Mouse (Mus musculus) testis, adult 2 months (tissue): ENCODE measurements at regions not wholly inside any gene's neighbourhood (a gene's known extent, or its start where the extent isn't known, plus 50 kb on each side); places are given as distances from the start of the nearest gene placed in this dataset.

Experiments used
- CTCF ChIP-seq: fragments of 200-500 bp; IDR thresholded peaks from 2 replicates; pipeline ENCODE4 v1.5.1; 2012; ENCODE audit warnings: low read depth, mild to moderate bottlenecking, inconsistent platforms, low read length, moderate library complexity; ENCODE audit not compliant: control insufficient read depth, insufficient read depth, insufficient replicate concordance
- POLR2A ChIP-seq: fragments of 200-500 bp; IDR thresholded peaks from 2 replicates; pipeline ENCODE4 v1.6.1; 2012; ENCODE audit warnings: low read depth, mild to moderate bottlenecking, inconsistent platforms, low read length, moderate library complexity; ENCODE audit not compliant: control insufficient read depth

- TF ChIP-seq CTCF (no peak), POLR2A (no peak)
Measured at GRCm38 (mm10) chr3:6984918-6985317, 364.7 kb upstream of the 1700008P02Rik start.
